Mouse (Mus musculus) urinary bladder, adult 2 months (tissue): ENCODE data around the gene Cer1. TPM values are rescaled to one million over a fixed set of nuclear protein-coding genes. Genes with fewer than 3 reads are reported as not detected.

Experiments used
- DNase-seq: peaks from one replicate; pipeline ENCODE4 v3.0.0; 2022; ENCODE audit warnings: low spot score
- polyA plus RNA-seq: library from polyadenylated mRNA; depleted of rRNA; stranded (reverse); fragments of >200 nt; gene quantifications from 2 replicates; pipeline ENCODE4 v1.2.3, GENCODE M21; 2012

Cer1 gene
- polyA plus RNA-seq, 1 experiment: not detected

DNA sequence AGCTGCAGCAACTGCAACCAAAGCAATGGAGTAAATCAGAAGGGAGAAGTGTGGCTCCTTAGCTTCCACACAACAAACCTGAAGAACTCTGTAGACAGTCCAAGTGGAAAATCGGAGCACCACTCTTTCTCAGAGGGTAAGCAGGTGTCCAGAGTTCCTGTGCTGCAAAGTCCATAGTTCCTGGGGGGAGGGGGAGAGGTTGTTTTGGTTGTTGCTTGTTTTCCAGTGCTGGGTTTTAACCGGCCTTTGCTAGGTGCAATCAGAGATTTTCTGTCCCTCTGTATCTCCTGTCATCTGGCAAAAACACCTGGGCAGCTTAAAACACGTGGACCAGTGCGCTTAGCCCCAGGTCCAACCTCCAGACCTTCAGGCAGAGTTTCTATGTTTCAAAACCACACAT lies 10.2 kb downstream of the Cer1 start:
- DNase-seq: no peak

DNA sequence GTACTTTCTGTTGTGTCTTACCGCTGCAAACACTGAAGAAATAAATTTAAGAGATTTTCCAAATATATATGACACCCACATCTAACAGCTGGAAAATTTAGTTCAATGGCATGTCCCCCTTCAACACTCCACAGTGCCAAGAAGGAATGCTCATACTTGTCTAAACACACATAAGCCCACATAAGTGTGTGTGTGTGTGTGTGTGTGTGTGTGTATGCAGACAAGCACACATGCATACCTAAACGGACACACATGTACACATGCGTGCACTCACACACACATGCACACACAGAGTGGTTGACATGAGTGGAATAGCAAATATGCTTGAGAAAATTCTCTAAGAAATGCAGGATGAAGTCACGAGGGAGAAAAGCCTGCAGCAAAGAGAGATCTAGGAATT lies 12.4 kb downstream of the Cer1 start:
- DNase-seq: no peak

DNA sequence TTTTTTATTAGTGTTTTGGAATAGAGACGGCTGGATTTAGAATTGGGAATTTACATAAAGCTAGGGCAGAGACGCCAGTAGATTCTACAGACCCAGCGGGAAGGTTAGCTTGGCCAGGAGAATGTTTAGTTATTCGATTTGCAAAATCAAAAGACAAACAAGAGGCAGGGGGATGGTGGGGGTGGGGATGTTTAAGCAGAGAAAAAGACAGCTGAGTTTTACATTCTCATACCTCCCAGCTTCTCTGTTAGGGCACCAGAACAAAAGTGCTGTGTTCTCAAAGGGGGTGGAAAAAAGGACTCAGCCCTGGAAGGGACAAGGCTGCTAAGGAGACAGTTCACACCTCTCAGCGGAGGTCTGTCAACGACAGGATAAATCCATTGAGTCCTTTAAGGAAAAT lies 12.8 kb downstream of the Cer1 start:
- DNase-seq: no peak

DNA sequence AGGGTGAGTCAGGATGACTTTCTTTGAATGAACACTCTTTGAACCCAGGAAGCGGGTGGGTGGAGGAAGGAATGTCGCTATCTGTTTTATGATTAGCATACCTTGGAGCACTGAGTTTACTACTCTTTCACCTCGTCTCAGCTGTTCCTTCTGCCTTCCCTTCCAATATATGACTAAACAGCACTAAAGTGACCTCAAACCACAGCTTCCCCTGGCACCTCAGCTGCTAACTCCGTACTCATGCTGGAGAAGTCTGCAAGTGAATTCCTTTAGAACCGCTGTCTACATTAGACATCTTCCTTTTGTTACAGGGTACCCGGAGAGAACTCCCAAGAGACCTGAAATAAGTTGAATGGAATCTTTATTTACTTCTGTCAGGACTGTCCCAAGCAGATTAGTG lies 14.0 kb downstream of the Cer1 start:
- DNase-seq: no peak

- DNase-seq: no peak
Observed at GRCm38 (mm10) chr4:82867731-82868445, 17.1 kb downstream of the Cer1 start.

DNA sequence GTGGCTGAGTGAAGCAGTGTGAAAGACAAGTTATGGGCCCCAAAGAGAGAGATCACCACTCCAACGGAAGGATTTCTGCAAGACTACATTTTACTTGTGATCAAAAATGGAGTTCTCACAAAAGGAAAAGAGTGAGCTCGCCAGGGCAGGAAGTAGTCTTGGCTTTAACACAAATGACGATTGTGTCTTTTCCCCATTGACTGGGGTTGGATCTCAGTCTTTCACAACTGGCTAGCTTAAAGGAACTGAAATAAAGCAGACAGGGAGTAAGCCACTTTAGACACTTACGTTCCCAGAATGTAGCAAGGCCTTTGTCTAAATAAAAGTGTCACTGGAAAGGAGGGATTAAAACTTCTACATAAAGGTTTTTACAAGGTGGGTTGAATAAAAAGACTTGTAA lies 17.8 kb downstream of the Cer1 start:
- no peak for DNase-seq

- no peak for DNase-seq
Observed at GRCm38 (mm10) chr4:82864974-82865699, 19.8 kb downstream of the Cer1 start.

GRCm38 (mm10) chr4:82863316-82863715 lies 21.6 kb downstream of the Cer1 start:
- no peak for DNase-seq

GRCm38 (mm10) chr4:82861451-82861850 lies 23.5 kb downstream of the Cer1 start:
- no peak for DNase-seq

DNA sequence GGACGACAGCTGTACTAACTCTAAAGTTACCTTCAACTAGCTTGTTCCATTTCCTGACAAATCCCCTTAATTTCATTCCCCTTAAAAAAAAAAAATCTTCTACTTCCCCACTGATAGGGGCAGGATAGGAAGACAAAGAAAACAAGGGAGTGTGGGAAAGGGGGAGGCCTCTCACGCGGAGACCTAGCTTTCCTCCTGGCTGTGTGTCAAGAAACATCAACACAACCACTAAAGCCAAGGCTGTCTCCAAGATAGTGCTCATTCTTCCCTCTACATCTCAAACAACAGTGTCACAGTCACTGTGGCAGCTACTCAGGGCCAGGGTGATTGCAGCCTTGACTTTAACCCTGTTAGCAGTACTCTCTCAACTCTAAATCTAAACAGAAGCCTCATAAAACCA lies 24.4 kb downstream of the Cer1 start:
- no peak for DNase-seq

GRCm38 (mm10) chr4:82859131-82860125 lies 25.5 kb downstream of the Cer1 start, which contains the start of gene Zdhhc21:
TSS of gene Zdhhc21 (minus strand) at chr4:82859958.
- peak; percentile 94 for DNase-seq

DNA sequence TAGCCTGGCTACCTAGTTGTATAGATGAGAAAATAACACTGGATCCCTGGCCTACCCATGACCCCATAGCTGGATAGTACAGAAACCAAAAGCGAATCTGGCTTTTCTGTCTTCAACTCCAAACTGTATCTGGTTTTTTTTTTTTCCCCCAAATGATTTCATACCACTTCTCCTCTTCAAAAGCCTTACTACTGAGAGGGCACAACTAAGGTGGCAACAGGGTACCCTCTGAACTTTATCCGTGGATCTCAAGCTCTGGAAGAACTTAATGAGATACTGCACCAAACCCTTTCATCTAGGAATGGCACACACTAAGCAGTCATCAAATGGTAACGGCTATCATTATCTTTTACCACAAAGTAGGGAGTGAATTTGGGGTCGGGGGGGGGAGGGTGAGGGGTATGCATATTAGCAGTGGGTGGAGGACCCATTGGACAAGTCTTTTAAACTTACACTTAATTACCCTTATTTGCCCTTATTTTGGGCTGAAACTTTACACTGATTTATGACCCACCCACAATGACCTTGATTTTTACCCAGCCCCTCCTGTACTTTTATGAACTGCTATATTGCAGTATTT lies 26.4 kb downstream of the Cer1 start:
- DNase-seq: no peak

DNA sequence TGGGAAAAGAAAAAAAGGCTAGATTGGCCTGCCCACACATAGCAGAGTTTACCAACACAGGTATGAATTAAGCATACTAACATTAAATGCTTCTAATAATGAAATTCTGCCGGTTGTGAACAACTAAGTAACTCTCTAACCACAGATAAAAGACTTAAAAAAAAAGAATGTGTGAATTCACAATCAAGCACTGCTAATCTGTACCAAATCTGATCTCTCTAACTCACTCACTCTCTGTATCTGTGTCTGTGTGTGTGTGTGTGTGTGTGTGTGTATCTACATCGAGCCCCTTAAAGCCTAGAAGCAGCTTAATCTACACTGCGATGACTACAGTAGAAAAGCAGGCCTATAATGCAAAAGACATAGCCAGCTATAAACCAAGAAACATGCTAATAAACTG lies 28.0 kb downstream of the Cer1 start:
- DNase-seq: no peak

DNA sequence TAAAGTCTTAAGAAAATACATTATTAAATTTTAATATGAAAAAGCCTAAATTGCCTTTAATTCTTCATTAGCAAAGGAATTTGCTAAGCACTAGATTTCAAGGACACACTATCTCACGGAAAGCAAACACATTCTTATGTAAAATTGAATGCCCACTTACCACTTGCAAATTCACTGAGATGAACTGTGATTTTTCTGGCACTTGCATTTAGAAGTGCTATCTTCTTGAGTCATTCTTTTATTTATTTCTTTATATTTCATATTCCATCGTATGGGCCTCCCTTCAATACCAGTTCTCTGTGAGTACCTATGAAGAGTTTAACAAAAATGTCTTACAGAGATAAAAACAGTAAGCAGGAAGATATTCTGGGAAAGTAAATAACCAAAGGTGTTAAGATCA lies 31.1 kb downstream of the Cer1 start:
- DNase-seq: no peak

DNA sequence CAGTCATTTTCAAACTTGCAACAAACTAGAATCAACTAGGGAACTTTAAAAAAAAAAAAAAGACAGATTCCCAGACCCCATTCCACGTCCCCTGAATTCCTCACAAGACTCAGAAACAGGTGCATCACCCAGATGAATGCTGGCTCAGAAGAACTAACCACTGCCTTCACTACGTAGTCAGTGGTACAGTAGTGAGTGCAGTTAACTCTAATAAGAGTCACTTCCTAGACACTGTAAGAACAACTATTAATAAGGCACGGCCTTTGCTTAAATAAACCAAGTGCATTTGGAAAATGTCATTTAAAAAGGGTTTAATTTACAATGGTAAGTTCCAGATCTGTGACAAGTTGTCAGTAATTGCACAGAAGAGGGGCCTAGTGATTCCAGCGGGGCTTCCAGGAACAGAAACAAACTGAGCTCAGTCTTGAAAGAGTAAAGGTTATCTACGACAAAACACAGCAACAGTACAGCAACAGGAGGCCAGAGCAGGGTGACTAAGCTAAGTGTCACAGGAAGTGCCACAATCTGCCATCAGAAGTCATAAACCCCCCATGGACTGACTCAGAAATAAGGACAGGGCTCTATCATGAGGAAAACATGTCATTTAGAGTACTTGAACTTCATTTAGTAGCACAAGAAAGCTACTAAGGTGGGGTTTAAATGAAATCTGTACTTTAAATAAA lies 36.3 kb downstream of the Cer1 start:
- no peak for DNase-seq

DNA sequence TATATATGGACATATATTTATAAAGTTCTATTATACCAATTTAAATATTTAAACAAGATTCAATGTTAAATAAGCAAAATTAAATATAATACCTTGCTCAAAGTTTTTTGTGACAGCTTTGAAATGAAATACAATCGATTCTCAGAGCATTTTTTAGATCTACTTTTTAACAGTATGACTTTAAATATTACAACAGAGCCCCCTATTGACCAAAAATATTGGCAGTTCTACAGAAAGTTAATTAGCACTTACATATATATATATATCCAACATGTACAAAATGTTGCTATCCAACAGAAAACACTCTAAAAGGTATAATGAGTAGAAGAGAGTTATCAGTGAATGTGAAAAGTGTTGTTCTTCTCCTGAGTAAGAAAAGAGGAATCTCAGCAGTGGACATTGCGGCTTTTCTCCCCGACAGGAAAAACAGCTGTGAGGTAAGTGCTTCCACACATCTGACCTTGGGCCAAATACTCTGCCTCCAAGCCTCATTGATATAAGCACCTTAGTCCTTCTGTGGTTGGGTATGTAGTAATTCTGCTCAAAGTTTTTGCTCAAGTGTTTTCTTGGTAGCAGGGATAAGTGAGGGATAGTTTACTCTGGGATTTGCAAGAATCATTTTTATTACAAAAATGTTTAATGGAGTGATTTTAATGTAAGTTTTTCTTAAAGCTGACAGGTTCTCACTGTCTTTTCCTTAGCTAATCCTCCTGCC lies 47.3 kb downstream of the Cer1 start:
- DNase-seq: no peak
